Mouse (Mus musculus) frontal cortex, adult 2 months (tissue): ENCODE results near the gene Zfp810. TPM values are rescaled to one million over a fixed set of nuclear protein-coding genes. Genes with fewer than 3 reads are reported as not detected.

Experiments
- DNase-seq, 2 experiments: peaks; one replicate each; pipeline ENCODE4 v3.0.0; 2022; ENCODE audit warnings: low spot score in 1 of 2; ENCODE audit errors: extremely low spot score in 1 of 2
- polyA plus RNA-seq: library from polyadenylated mRNA; depleted of rRNA; stranded (reverse); fragments of >200 nt; gene quantifications from 2 replicates; pipeline ENCODE4 v1.2.3, GENCODE M21; 2012; rRNA removed

Zfp810 gene
- polyA plus RNA-seq, 1 experiment: 21.3 TPM

DNA sequence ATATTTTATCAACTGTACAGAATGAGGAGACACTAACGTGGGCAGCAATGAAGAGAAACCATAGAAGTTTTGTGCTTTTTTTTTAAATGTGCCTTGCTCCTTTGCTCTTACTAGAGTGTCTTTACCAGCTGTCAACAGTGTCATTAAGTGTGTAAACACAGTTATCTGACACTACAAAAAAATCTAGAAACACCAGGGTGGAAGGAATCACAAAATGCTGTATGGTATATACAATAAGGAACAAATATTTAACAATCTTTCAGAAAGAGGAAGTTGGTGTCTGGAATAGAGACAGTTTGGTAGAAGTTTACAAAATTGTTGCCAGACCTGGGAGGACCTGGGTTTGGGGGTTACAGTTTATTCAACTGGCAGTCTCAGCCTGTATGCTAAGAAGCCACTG, 45.9 kb downstream of the Zfp810 start:
- no peak for DNase-seq

DNA sequence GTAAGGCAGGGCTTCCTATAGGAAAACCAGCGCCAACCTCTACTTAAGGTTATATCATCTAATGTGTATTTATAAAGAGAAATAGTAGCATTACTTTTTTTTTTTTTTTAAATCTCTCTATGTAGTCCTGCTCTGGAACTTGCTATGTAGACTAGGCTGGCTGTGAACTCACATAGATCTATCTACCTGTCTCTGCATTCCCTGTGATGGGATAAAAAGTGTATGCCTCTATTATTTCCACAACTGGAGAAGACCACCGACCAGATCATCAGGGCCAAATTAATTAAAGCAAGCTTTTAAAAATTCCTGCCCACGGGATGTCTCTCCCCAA, 47.4 kb downstream of the Zfp810 start:
- no peak for DNase-seq

DNA sequence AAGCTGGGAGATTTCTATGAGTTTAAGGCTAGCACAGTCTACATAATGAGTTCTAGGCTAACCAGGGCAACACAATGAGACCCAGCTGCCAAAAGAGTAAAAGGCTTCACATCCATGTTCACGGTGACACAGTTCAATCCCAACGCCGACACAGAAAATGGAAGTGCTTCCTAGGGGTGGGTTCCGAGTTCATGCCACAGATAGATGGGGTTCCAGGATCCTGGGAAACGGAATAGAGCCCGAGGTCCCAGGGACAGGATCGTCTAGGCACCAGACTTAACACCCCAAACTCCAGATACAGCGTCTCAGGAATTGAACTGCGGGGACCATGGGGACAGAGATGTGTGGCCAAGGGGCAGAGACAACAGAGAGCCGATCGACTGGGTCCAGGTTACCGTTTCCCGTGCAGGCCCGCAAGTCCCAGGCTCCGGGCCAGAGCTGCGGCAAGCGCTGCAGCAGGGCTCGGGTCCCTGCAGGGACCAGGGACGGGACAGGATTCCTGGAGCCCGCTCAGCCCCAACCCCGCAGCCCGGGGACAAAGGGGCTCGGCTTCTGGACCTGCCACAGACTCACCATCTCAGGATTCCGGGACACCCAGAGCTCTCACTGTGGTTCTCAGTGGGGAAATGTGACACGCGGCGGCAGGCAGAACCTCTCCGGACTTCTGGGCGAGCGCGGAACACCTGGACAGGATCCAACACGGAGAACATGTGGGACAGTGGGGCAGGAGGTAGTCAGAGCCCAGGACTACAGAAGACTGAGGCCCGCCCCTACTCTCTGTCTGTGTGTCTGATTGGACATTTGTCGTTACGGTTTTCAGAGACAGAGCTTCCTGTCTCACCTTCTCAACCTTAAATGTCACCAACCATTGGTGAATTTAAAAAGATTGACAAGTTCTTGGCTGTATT, 48.0 kb downstream of the Zfp810 start, which contains the start of gene Zfp599:
Gene Zfp599, minus strand, starts transcription at position 712 of the 908 bp plus-strand sequence.
- DNase-seq: peak; percentile 75 to 79

DNA sequence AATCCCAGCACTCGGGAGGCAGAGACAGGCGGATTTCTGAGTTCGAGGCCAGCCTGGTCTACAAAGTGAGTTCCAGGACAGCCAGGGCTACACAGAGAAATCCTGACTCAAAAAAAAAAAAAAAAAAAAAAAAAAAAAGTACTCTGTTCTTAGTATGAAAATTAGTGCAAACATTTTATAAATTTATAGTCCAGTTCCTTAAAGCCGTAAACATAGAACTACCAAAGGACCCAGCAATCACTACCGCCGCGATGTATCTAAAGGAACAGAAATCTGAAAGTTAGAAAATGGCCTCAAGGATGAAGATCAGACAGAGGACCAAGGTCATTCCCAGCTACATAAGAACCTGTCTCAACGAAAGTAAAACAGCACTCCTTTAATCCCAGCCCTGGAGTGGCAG, 48.7 kb downstream of the Zfp810 start:
- DNase-seq: no peak

DNA sequence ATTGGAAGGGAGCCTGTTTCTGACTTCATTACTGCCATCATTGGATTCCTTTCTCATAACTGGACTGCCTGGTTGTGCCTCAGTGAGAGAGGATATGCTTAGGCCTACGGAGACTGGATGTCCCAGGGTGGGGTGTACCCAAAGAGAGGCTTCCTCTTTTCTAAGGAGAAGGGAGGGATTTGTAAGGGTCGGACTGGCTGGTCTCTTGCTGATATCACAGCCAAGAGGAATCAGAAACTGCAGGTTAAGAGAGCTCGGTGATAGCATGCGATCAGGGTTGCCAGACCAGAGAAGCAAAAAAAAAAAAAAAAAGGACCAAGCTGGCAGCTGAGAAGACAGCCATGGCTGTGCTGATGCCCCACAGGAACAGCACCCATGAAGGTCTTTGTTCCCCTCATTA, 50.9 kb downstream of the Zfp810 start:
- DNase-seq: no peak

DNA sequence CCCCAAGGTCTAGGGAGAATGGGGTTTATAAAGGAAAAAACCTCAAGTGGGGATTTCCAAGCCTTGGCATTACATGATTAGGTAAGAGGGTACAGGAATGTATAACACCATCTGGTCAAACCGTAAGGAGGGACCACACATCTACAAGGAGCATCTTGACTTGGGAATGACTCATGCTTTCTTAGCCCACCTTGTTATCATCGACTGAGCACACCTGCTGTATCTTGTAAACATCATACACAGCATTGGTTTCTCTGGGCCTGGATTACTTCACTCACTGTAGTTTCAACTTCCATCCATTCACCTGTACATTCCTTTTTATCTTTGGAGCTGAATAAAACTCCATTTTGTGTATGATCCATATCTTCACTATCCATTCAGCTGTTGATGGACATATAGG, 63.2 kb downstream of the Zfp810 start:
- no peak for DNase-seq

DNA sequence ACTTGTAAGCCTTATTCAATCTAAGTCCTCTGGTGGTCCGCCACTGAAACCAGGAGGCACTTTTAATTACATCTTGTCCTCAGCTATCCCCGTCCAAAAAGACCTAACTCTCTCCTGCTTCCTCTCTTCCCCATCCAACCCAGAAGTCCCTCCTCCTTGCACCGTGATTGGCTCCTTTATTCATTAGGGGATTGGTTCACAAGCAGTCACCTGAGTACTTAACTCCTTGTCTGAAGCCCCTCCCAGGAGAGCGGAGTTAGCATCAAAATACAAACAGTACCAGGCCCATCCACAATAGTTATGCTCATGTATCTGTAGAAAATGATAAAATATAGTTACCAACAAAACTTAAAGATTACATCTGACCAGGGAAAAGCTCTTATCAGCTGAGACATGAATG, 67.4 kb downstream of the Zfp810 start:
- no peak for DNase-seq

DNA sequence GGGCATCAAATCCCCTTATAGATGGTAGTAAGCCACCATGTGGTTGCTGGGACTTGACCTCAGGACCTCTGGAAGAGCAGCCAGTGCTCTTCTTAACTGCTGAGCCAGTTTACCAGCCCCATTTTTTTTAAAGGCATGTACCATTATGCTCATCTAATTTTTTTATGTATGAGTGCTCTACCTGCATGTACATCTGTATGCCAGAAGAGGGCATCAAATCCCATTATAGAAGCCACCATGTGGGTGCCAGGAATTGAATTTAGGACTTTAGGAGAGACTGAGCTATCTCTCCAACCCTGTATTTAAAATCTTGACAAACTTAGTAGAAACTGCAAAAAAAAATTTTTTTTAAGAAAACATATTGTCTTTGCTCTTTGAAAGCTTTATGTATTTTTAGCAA, 76.9 kb downstream of the Zfp810 start:
- peak in 1 of 2 experiments; percentile 10 for DNase-seq

DNA sequence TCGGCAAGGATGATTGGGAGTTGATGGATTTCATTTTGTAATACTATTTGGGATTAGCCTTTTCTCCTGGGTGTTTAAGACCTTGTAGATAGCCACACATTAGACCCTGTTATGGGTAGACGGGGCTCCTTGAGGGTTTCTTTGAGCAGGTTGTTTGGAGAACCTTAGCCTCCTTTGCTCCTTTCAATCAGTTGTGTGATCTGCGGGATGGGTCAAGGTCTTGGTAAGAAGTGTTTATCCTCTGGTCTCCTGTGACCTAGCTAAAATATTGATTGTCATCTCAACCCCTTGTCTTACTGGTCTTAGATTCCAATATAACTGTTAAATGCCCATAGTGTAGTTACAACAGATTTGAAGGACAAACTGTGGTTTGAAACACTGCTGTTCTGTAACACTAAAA, 77.4 kb downstream of the Zfp810 start:
- no peak for DNase-seq

DNA sequence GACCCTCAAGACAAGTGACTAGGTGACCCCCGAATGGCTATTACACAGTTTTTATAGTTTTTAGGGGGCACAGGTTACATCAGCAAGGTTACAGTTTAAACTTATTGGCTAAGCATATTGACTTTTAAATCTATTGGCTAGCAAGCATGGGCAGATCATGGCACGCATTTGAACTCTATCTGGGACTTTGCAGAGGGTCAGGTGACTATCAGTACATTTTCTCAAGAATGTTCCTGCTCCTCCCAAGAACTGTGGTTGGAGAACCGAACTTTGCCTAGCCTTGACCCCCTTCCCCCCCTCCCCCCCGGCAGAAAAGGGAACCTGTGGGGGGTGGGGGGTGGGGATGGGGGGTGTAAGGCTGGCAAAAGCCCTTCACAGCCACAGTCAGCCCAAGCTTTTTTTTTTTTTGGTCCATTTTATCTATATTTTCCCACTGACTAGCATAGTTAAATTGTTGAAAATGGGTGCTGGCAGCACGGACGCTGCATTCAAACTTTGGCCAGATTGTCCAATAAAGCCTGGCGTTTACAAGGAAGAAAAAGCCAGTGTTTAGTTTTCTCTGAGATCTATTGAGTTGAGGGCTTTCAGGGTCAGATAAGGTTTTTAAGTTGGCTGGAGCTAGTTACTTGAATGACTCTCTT, 77.9 kb downstream of the Zfp810 start:
- no peak for DNase-seq

DNA sequence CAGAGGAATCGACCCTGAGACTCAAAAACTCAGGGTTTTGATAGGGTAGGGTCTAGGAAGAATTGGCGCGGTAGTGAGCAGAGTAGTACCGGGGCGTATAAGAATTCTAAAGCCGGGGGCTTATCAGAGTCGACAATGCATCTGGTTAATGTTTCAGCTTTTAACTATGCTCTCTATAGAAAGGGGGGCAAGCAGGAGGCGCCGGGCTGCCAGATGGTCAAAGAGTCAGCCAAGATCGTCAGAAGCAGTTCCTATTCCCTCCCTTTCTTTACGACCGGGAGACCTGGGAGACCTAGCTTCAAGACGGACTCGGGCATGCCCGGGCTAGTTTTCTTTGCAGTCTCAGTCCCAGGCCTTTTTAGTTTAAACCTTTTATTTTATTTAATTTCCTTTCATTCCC, 80.6 kb downstream of the Zfp810 start:
- DNase-seq: no peak

Other genes starting within 250 kb of the Zfp810 start
- 0.54 TPM in 1 of 2 replicates, not detected in the other for gene Gm49318, start 236.4 kb downstream of the Zfp810 start, polyA plus RNA-seq
- 38.2 and 39.5 TPM in 2 replicates for gene Zfp653, start 236.3 kb downstream of the Zfp810 start, polyA plus RNA-seq
- gene Ecsit, start 222.2 kb downstream of the Zfp810 start, polyA plus RNA-seq: 62.5 and 64.9 TPM in 2 replicates
- 1.4 and 2.3 TPM in 2 replicates for gene Cnn1, start 208.4 kb downstream of the Zfp810 start, polyA plus RNA-seq
- 107 and 121 TPM in 2 replicates for gene Elof1, start 190.5 kb downstream of the Zfp810 start, polyA plus RNA-seq
- gene Acp5, start 171.9 kb downstream of the Zfp810 start, polyA plus RNA-seq: 0.60 and 1.6 TPM in 2 replicates
- 93.7 and 106 TPM in 2 replicates for gene Pigyl, start 150.8 kb downstream of the Zfp810 start, polyA plus RNA-seq
- 0.04 TPM in 1 of 2 replicates, not detected in the other for gene Zfp872, start 119.6 kb downstream of the Zfp810 start, polyA plus RNA-seq
- 16.8 and 17.4 TPM in 2 replicates for gene Zfp809, start 81.9 kb downstream of the Zfp810 start, polyA plus RNA-seq
- 1.3 and 1.7 TPM in 2 replicates for gene Zfp599, start 47.8 kb downstream of the Zfp810 start, polyA plus RNA-seq
- 7.5 and 7.9 TPM in 2 replicates for gene Anln, start 81.5 kb upstream of the Zfp810 start, polyA plus RNA-seq
- gene 9530077C05Rik, start 103.9 kb upstream of the Zfp810 start, polyA plus RNA-seq: 8.8 TPM in 2 replicates
- not detected in 2 replicates for gene Gm17545, start 146.6 kb upstream of the Zfp810 start, polyA plus RNA-seq
- 57.3 and 73.6 TPM in 2 replicates for gene Rp9, start 162.1 kb upstream of the Zfp810 start, polyA plus RNA-seq
- gene Bbs9, start 168.1 kb upstream of the Zfp810 start, polyA plus RNA-seq: 14.0 and 14.3 TPM in 2 replicates